Mouse (Mus musculus) forebrain, embryonic 10.5 days (tissue): ENCODE measurements at regions not wholly inside any gene's neighbourhood (a gene's known extent, or its start where the extent isn't known, plus 50 kb on each side); places are given as distances from the start of the nearest gene placed in this dataset.

Experiments
- DNase-seq: peaks from one replicate; pipeline ENCODE4 v3.0.0-alpha.2; 2017; ENCODE audit warnings: low spot score; ENCODE audit errors: extremely low spot score
- H3K27ac ChIP-seq: fragments of 300-500 bp; sonication (generic); 2 replicates; pipeline ENCODE4 v1.5.1; 2016; ENCODE audit warnings: mild to moderate bottlenecking
- H3K27me3 ChIP-seq: fragments of 300-500 bp; sonication (generic); 2 replicates; pipeline ENCODE4 v1.6.1; 2016; ENCODE audit warnings: mild to moderate bottlenecking; ENCODE audit not compliant: poor library complexity, severe bottlenecking
- H3K36me3 ChIP-seq: fragments of 300-500 bp; sonication (generic); replicated peaks from 2 replicates; pipeline ENCODE4 v1.6.1; 2016; ENCODE audit warnings: mild to moderate bottlenecking, moderate library complexity
- H3K4me1 ChIP-seq: fragments of 300-500 bp; sonication (generic); 2 replicates; pipeline ENCODE4 v1.6.1; 2016
- H3K4me3 ChIP-seq: fragments of 300-500 bp; sonication (generic); 2 replicates; pipeline ENCODE4 v1.5.1; 2016; ENCODE audit warnings: mild to moderate bottlenecking, moderate library complexity
- H3K9me3 ChIP-seq: fragments of 300-500 bp; sonication (generic); 2 replicates; pipeline ENCODE4 v1.6.1; 2016; ENCODE audit warnings: mild to moderate bottlenecking, moderate library complexity
- WGBS: fragments of 180-500 bp; shearing (Covaris S2); methylation state at CpG from one replicate; pipeline ENCODE4 v1.1.7; 2016; 5-methylcytosine and 5-hydroxymethylcytosine counted together

DNA sequence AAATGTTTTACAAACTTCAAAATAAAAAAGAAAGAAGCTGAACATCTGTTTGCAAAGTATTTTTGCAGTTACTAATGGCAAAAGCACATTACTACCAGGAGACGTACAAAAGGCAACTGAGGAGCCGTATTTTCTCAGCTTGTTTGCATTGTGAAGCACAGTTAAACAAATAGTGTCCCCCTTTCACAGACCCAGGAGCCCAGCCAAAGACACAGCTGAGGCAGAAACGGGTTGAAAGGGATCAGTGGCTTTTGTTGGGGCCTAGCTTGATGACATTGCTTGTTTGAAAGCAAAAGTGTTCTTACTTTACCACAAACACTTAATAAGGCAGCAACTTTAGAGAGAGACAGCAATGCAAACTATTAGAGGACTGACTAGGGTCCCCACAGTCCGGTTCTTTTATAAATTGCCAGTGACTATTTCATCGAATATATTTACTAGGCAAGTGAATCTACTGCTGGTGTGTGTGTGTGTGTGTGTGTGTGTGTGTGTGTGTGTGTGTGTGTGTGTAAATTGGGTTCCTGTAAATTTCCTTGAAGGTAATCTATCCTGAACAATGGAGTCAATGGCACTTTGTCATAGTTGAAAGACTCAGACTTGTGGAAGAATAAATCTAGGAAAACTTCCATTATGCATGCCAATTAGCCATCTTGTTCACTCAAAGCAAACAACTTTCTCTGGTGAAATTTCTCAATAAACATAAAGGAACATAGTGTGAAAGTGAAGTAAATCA is 57.8 kb upstream of the Epha7 start:
- 33% methylated on average over 5 of the region's 5 CpGs for WGBS
- H3K4me1 ChIP-seq: peaks cover 9% of the 10 kb centered on the region
- no peaks in the 10 kb centered on the region for H3K9me3 ChIP-seq
- H3K4me3 ChIP-seq: no peak overlapping the region
- DNase-seq: peak; percentile 21
- H3K27me3 ChIP-seq: peaks cover 6% of the 10 kb centered on the region
- no peaks in the 10 kb centered on the region for H3K36me3 ChIP-seq
- no peak overlapping the region for H3K27ac ChIP-seq

DNA sequence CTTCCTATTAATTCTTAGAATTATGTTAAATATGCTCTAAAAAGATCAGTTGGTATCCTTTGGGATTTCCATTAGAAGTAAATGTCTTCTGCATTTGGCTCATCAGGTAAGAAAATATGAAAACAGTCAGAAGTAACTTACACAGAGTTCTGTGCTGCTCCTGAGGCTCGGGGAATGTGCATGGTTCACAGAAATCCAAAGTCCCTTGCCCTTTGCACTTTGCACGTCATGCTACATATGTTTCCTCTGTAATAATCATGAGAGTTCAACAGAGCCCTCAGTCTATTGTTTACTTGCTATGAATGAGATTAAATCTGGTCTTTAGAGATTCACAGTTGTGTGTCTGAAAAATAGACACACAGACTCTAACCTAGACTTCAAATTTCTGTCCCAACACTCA is 50.6 kb upstream of the Epha7 start:
- 76% methylated on average over 2 of the region's 2 CpGs for WGBS
- no peak for DNase-seq
- H3K4me1 ChIP-seq: no peaks in the 10 kb centered on the region
- no peak overlapping the region for H3K27ac ChIP-seq
- H3K9me3 ChIP-seq: no peaks in the 10 kb centered on the region
- no peak overlapping the region for H3K4me3 ChIP-seq
- no peaks in the 10 kb centered on the region; the same call in 1 of the 2 replicates for H3K27me3 ChIP-seq
- no peaks in the 10 kb centered on the region for H3K36me3 ChIP-seq
